Mouse (Mus musculus): Measurements from ENCODE around the gene 1700029H14Rik. TPM values are rescaled to one million over a fixed set of nuclear protein-coding genes. Genes with fewer than 3 reads are reported as not detected.

Gene 1700029H14Rik
- polyA plus RNA-seq (2012; rRNA removed) = not detected in 2 replicates

GRCm38 (mm10) chr8:13562118-13562517 is at the start of gene 1700029H14Rik:
TSS of gene 1700029H14Rik (minus strand) at chr8:13562461.

Other genes with a start within 250 kb of the 1700029H14Rik start
- 44.8 and 56.2 TPM in 2 replicates for gene Tfdp1, start 223.7 kb downstream of the 1700029H14Rik start, polyA plus RNA-seq (2012; rRNA removed)
- 1.4 and 1.9 TPM in 2 replicates for gene Atp4b, start 165.6 kb downstream of the 1700029H14Rik start, polyA plus RNA-seq (2012; rRNA removed)
- 0.06 TPM in 1 of 2 replicates, not detected in the other for gene Grk1, start 157.4 kb downstream of the 1700029H14Rik start, polyA plus RNA-seq (2012; rRNA removed)
- 21.5 and 24.1 TPM in 2 replicates for gene Tmem255b, start 127.3 kb downstream of the 1700029H14Rik start, polyA plus RNA-seq (2012; rRNA removed)
- 1,061 and 1,187 TPM in 2 replicates for gene Gas6, start 68.0 kb downstream of the 1700029H14Rik start, polyA plus RNA-seq (2012; rRNA removed)
- 34.2 and 35.6 TPM in 2 replicates for gene Rasa3, start 115.1 kb upstream of the 1700029H14Rik start, polyA plus RNA-seq (2012; rRNA removed)
- gene Cfap97d2, start 143.4 kb upstream of the 1700029H14Rik start, polyA plus RNA-seq (2012; rRNA removed) = 0.56 and 1.3 TPM in 2 replicates
- gene Cdc16, start 195.2 kb upstream of the 1700029H14Rik start, polyA plus RNA-seq (2012; rRNA removed) = 64.8 and 70.8 TPM in 2 replicates
- gene Upf3a, start 223.2 kb upstream of the 1700029H14Rik start, polyA plus RNA-seq (2012; rRNA removed) = 10.5 and 11.4 TPM in 2 replicates